Mouse (Mus musculus): ENCODE data around the gene Frrs1.

GRCm38 (mm10) chr3:116941559-116942117, 82.4 kb downstream of the Frrs1 start:
- TF ChIP-seq CTCF (IDR thresholded peaks at IDR 0.05) (no peak), EP300 (IDR thresholded peaks at IDR 0.05; ENCODE audit: insufficient read depth, low read depth, low read length) (no peak)
